Mouse (Mus musculus) olfactory bulb, adult 2 months (tissue): ENCODE results near the gene Tnc. TPM values are rescaled to one million over a fixed set of nuclear protein-coding genes. Genes with fewer than 3 reads are reported as not detected.

ENCODE experiments used
- H3K27ac ChIP-seq: fragments of 200-500 bp; 2 replicates; pipeline ENCODE4 v1.5.1; 2012; ENCODE audit warnings: low read depth, low read length; ENCODE audit not compliant: insufficient read depth
- H3K4me1 ChIP-seq: fragments of 200-500 bp; 2 replicates; pipeline ENCODE4 v1.6.1; 2012; ENCODE audit warnings: low read length; ENCODE audit not compliant: control insufficient read depth, insufficient read depth
- H3K4me3 ChIP-seq: fragments of 200-500 bp; 2 replicates; pipeline ENCODE4 v1.5.1; 2012; ENCODE audit warnings: mild to moderate bottlenecking, low read depth, low read length, moderate library complexity; ENCODE audit not compliant: insufficient read depth
- CTCF ChIP-seq: fragments of 200-500 bp; IDR thresholded peaks from 2 replicates; pipeline ENCODE4 v1.5.1; 2012; ENCODE audit warnings: low read depth, mild to moderate bottlenecking, low read length, moderate library complexity; ENCODE audit not compliant: insufficient read depth
- POLR2A ChIP-seq: fragments of 200-500 bp; IDR thresholded peaks from 2 replicates; pipeline ENCODE4 v1.6.1; 2012; ENCODE audit warnings: mild to moderate bottlenecking, low read depth, low read length, moderate library complexity; ENCODE audit not compliant: insufficient read depth
- WGBS: fragments of 180-500 bp; shearing (Covaris S2); methylation state at CpG from one replicate; pipeline ENCODE4 v1.1.7; 2018; 5-methylcytosine and 5-hydroxymethylcytosine counted together
- polyA plus RNA-seq: library from polyadenylated mRNA; stranded (reverse); fragments of >200 nt; gene quantifications from 2 replicates; pipeline ENCODE4 v1.2.4, GENCODE M21; 2012; ENCODE audit warnings: low replicate concordance; ENCODE audit not compliant: missing spikeins, insufficient read depth, insufficient read length

Tnc gene
- polyA plus RNA-seq, 1 experiment = not detected

- no peaks in the 10 kb centered on the region for H3K4me1 ChIP-seq
- TF ChIP-seq CTCF (no peak), POLR2A (no peak)
- no peak overlapping the region for H3K27ac ChIP-seq
- no peak overlapping the region for H3K4me3 ChIP-seq
- 97% methylated on average over 1 of the region's 1 CpGs for WGBS
Observed at GRCm38 (mm10) chr4:64009936-64010335, 36.9 kb downstream of the Tnc start.

GRCm38 (mm10) chr4:64005198-64005597 is 41.6 kb downstream of the Tnc start:
- Histone ChIP-seq H3K4me1 (no peaks in the 10 kb centered on the region; the same call in 1 of the 2 replicates), H3K27ac (no peak overlapping the region), H3K4me3 (no peak overlapping the region)
- 80% methylated on average over 4 of the region's 4 CpGs for WGBS
- TF ChIP-seq CTCF (no peak), POLR2A (no peak)

- TF ChIP-seq CTCF = no peak
- TF ChIP-seq POLR2A = no peak
- 41% methylated on average over 3 of the region's 3 CpGs for WGBS
- H3K27ac ChIP-seq = no peak overlapping the region
- H3K4me1 ChIP-seq = no peaks in the 10 kb centered on the region; the same call in 1 of the 2 replicates
- H3K4me3 ChIP-seq = no peak overlapping the region
Observed at GRCm38 (mm10) chr4:64003677-64004076, 43.1 kb downstream of the Tnc start.

- Histone ChIP-seq H3K4me3 (no peak overlapping the region), H3K4me1 (no peaks in the 10 kb centered on the region; the same call in 1 of the 2 replicates), H3K27ac (no peak overlapping the region)
- TF ChIP-seq CTCF (no peak), POLR2A (no peak)
- 58% methylated on average over 2 of the region's 2 CpGs for WGBS
Observed at GRCm38 (mm10) chr4:64002168-64002567, 44.6 kb downstream of the Tnc start.

GRCm38 (mm10) chr4:64000788-64001187 is 46.0 kb downstream of the Tnc start:
- WGBS = 97% methylated on average over 3 of the region's 3 CpGs
- TF ChIP-seq POLR2A (no peak), CTCF (no peak)
- H3K4me1 ChIP-seq = no peaks in the 10 kb centered on the region; the same call in 1 of the 2 replicates
- no peak overlapping the region for H3K4me3 ChIP-seq
- H3K27ac ChIP-seq = no peak overlapping the region

- no peak overlapping the region for H3K4me3 ChIP-seq
- no peak overlapping the region for H3K27ac ChIP-seq
- TF ChIP-seq POLR2A (no peak), CTCF (no peak)
- WGBS = 96% methylated on average over 4 of the region's 4 CpGs
- H3K4me1 ChIP-seq = no peaks in the 10 kb centered on the region; the same call in 1 of the 2 replicates
Observed at GRCm38 (mm10) chr4:64000293-64000692, 46.5 kb downstream of the Tnc start.

GRCm38 (mm10) chr4:63993462-63994113 is 53.2 kb downstream of the Tnc start:
- Histone ChIP-seq H3K27ac (no peak overlapping the region), H3K4me3 (no peak overlapping the region), H3K4me1 (no peaks in the 10 kb centered on the region)
- WGBS = 66% methylated on average over 2 of the region's 2 CpGs
- TF ChIP-seq POLR2A = no peak
- no peak for TF ChIP-seq CTCF

GRCm38 (mm10) chr4:63990216-63990615 is 56.6 kb downstream of the Tnc start:
- Histone ChIP-seq H3K4me1 (no peaks in the 10 kb centered on the region), H3K27ac (no peak overlapping the region), H3K4me3 (no peak overlapping the region)
- TF ChIP-seq POLR2A (no peak), CTCF (no peak)
- WGBS = 96% methylated on average over 1 of the region's 1 CpGs

GRCm38 (mm10) chr4:63988090-63988489 is 58.7 kb downstream of the Tnc start:
- WGBS = 97% methylated on average over 5 of the region's 5 CpGs
- H3K27ac ChIP-seq = no peak overlapping the region
- H3K4me3 ChIP-seq = no peak overlapping the region
- TF ChIP-seq CTCF (no peak), POLR2A (no peak)
- H3K4me1 ChIP-seq = no peaks in the 10 kb centered on the region
